Mouse (Mus musculus) heart, adult 2 months (tissue): ENCODE measurements around the gene 1700029H14Rik. TPM values are rescaled to one million over a fixed set of nuclear protein-coding genes. Genes with fewer than 3 reads are reported as not detected.

Experiments used
- DNase-seq, 2 experiments: peaks; one replicate each; pipeline ENCODE4 v3.0.0; 2021
- H3K27ac ChIP-seq: fragments of 200-600 bp; 2 replicates; pipeline ENCODE4 v1.8.1; 2022
- H3K27me3 ChIP-seq: fragments of 200-500 bp; 2 replicates; pipeline ENCODE4 v1.6.1; 2012; ENCODE audit warnings: mild to moderate bottlenecking, low read length, inconsistent platforms, mixed read lengths; ENCODE audit not compliant: control insufficient read depth, insufficient read depth
- H3K36me3 ChIP-seq: fragments of 200-500 bp; 2 replicates; pipeline ENCODE4 v1.6.1; 2012; ENCODE audit warnings: low read length, inconsistent platforms; ENCODE audit not compliant: control insufficient read depth, insufficient read depth
- H3K4me1 ChIP-seq: fragments of 200-500 bp; 2 replicates; pipeline ENCODE4 v1.6.1; 2011; ENCODE audit warnings: low read length; ENCODE audit not compliant: control insufficient read depth, insufficient read depth
- H3K4me3 ChIP-seq: fragments of 200-600 bp; 2 replicates; pipeline ENCODE4 v1.8.1; 2022
- H3K79me2 ChIP-seq: fragments of 200-500 bp; replicated peaks from 2 replicates; pipeline ENCODE4 v1.6.1; 2012; ENCODE audit warnings: mild to moderate bottlenecking, inconsistent platforms, low read length, moderate library complexity, mixed read lengths; ENCODE audit not compliant: control insufficient read depth, insufficient read depth
- H3K9ac ChIP-seq: fragments of 200-500 bp; 2 replicates; pipeline ENCODE4 v1.6.1; 2012; ENCODE audit warnings: low read depth, mild to moderate bottlenecking, control low read depth, inconsistent platforms, low read length, mixed read lengths
- CTCF ChIP-seq: fragments of 200-600 bp; IDR thresholded peaks from 2 replicates; pipeline ENCODE4 v1.8.1; 2022; ENCODE audit warnings: antibody characterized with exemption, mild to moderate bottlenecking, moderate library complexity
- EP300 ChIP-seq: fragments of 200-500 bp; IDR thresholded peaks from 2 replicates; pipeline ENCODE4 v1.6.1; 2011; ENCODE audit warnings: low read depth, low read length, control low read depth; ENCODE audit not compliant: insufficient read depth
- POLR2A ChIP-seq: fragments of 200-500 bp; IDR thresholded peaks from 2 replicates; pipeline ENCODE4 v1.6.1; 2011; ENCODE audit warnings: mild to moderate bottlenecking, low read depth, low read length, control low read depth; ENCODE audit not compliant: insufficient read depth
- WGBS: fragments of 180-500 bp; shearing (Covaris S2); methylation state at CpG from one replicate; pipeline ENCODE4 v1.1.7; 2018; 5-methylcytosine and 5-hydroxymethylcytosine counted together
- intact Hi-C: fragments of 180-260 bp; cut with DNase I; formaldehyde crosslinking; loops from one replicate; pipeline ENCODE4 v1.15.1; 2025
- polyA plus RNA-seq: library from polyadenylated mRNA; depleted of rRNA; stranded (reverse); fragments of >200 nt; gene quantifications from 2 replicates; pipeline ENCODE4 v1.2.3, GENCODE M21; 2012
- total RNA-seq, 2 experiments: library from RNA; stranded (reverse); gene quantifications; 2 replicates each; pipeline ENCODE4 v1.2.3; 2021

1700029H14Rik gene
- total and polyA plus RNA-seq, 3 experiments = 0.45 TPM; not detected in 2

DNA sequence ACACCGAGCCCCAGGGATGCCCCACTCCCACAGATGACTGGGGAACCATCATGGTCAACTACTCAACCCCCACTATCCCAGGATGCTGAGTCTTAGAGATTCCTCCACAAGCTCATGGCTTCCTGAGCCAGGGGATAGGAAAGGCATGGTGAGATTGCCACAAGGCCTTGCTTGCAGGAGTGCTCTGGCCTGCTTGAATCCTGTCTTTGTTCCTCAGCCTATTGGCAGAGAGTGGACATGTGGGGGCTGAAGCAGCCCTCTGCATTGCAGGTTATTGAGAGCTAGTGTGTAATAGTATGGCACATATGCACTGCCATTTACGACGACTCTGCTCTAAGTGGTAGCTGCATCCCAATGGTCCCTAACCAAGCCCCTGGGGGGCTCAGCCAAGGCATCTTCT is 31.9 kb downstream of the 1700029H14Rik start:
- Histone ChIP-seq H3K79me2 (no peaks in the 10 kb centered on the region), H3K4me1 (peaks cover 24% of the 10 kb centered on the region), H3K36me3 (0 out of 2 replicates have a peak, but pooled peaks cover 2% of the 10 kb centered on the region), H3K9ac (no peak overlapping the region), H3K27me3 (no peaks in the 10 kb centered on the region), H3K4me3 (no peak overlapping the region), H3K27ac (peak overlapping the region; percentile 72)
- no peak for DNase-seq
- WGBS = 49% methylated on average over 3 of the region's 3 CpGs
- TF ChIP-seq POLR2A = no peak
- intact Hi-C loops = loop anchor here (1.0 kb wide), 1 partner anchor 40 kb away; no protein-coding TSS in a partner anchor

DNA sequence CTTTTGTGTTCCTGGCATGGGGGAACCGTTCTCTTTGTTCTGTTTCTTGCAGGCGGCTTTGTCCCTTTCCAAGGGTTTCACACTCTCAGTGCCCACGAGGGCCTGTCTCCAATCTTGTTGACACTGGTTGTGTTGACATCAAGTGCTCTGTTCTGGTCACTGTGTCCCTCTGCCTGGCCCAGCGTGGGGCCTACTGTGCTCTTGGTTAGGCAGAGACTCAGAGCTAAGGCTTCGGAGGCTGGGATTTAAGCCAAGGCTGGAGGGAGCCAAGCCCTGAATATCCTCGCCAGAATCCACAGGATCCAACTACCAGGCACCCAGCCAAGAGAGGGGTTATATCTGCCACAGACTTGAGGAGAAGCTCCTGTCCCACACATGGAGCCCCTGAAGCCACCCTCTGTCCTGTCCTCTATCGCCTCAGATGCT is 32.4 kb downstream of the 1700029H14Rik start:
- Histone ChIP-seq H3K9ac (no peak overlapping the region), H3K4me3 (no peak overlapping the region), H3K27ac (peak overlapping the region; percentile 72), H3K4me1 (peaks cover 24% of the 10 kb centered on the region), H3K27me3 (no peaks in the 10 kb centered on the region), H3K79me2 (no peaks in the 10 kb centered on the region), H3K36me3 (0 out of 2 replicates have a peak, but pooled peaks cover 2% of the 10 kb centered on the region)
- peak; percentile 84 to 90 for DNase-seq
- WGBS = 9% methylated on average over 7 of the region's 7 CpGs
- no peak for TF ChIP-seq CTCF
- TF ChIP-seq EP300 = peak; percentile 86
- TF ChIP-seq POLR2A = no peak; the same call in 1 of the 2 replicates
- intact Hi-C loops = loop anchor here (1.0 kb wide), 2 partner anchors 37 to 40 kb away; no protein-coding TSS in a partner anchor

DNA sequence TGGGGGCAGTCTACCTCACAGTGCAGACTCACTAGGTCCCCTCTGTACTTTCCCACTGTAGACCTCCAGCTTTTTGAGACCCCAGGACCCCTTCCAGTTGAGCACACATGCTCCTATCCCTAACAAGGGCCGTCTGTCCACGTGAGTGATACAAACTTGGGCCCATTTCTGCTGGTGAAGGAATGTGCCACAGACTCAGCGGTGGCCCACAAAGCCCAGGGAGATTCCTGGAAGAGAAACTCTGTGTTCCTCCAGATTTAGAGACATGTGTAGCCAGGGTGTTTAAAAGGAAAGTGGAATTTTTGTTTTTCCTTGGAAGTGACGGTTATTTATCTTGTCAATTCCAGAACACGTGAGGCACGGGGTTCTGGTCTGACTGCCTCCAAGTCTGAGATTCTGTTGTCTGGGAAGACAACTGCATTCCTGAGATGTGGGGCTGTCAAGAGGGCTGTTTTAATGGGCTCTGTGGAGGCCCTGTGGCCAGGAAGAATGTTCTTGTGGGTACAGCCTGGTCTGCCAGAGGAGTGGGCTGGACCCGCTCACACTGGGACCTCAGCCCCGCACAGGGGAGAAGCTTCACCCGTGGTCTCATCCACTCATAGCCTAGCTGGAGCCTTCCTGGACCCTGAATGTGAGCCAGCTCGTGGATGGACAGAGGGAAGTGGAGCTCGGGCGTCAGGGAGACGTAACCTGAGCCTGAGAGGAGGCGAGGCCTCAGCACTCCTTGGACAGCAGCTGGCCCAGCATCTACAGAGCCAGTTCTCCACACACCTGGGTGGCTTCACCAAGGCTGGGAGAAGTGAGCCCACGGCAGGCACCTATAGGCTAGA is 33.0 kb downstream of the 1700029H14Rik start:
- peaks cover 24% of the 10 kb centered on the region for H3K4me1 ChIP-seq
- no peaks in the 10 kb centered on the region for H3K27me3 ChIP-seq
- H3K4me3 ChIP-seq = no peak overlapping the region
- H3K27ac ChIP-seq = peak overlapping the region; percentile 72
- H3K9ac ChIP-seq = peak overlapping the region; percentile 4; the same call in 1 of the 2 replicates
- H3K36me3 ChIP-seq = 0 out of 2 replicates have a peak, but pooled peaks cover 2% of the 10 kb centered on the region
- DNase-seq = no peak
- 59% methylated on average over 15 of the region's 15 CpGs for WGBS
- TF ChIP-seq POLR2A (no peak), EP300 (no peak), CTCF (no peak)
- intact Hi-C loops = loop anchor here (1.0 kb wide), 1 partner anchor 36 kb away; no protein-coding TSS in a partner anchor
- H3K79me2 ChIP-seq = no peaks in the 10 kb centered on the region

DNA sequence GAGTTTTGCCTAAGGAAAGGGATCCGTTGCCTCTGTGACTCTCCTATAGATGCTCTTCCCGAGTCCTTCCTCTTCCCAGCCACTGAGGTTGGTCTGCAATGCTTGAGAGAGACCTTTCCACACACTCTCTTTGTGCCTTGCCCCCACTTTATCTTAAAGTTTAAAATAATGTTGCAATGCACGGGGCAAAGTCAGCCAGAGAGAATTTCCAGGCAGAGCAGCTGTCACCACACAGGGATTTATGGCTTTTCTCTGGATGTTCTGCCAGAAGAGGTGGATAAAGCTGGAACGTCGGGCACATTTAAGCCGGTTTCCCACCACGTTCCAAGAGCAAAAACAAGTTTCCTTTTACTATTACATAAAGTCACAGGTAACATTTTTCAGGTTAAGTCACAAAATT is 40.9 kb downstream of the 1700029H14Rik start:
- WGBS = 44% methylated on average over 7 of the region's 7 CpGs
- H3K4me1 ChIP-seq = peaks cover 6% of the 10 kb centered on the region

DNA sequence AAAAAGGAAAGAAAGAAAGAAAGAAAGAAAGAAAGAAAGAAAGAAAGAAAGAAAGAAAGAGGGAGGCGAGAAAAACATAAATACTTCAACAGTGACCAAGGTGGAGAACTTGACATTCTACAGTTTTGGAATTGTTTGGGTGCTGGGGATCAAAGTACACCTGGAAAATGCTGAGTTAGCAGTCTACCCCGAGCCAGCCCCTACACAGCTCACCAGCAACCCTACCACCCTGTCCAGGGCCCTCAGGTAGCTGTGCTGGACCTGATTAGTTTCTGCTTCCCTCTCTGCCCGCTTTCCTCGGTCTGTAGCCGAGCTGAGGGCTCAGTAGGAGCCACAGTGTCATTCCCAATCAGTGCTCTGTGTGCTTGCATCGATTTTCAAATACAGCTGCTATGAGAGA is 41.9 kb downstream of the 1700029H14Rik start:
- 70% methylated on average over 6 of the region's 6 CpGs for WGBS
- intact Hi-C loops = no loop called here
- Histone ChIP-seq H3K4me3 (no peak overlapping the region), H3K27ac (no peak overlapping the region), H3K9ac (no peak overlapping the region), H3K36me3 (no peaks in the 10 kb centered on the region), H3K27me3 (no peaks in the 10 kb centered on the region), H3K4me1 (peaks cover 9% of the 10 kb centered on the region), H3K79me2 (no peaks in the 10 kb centered on the region)
- no peak for DNase-seq
- no peak for TF ChIP-seq EP300
- no peak for TF ChIP-seq POLR2A
- no peak for TF ChIP-seq CTCF

More for the DNA sequence above, 40.9 kb downstream of the 1700029H14Rik start:
- DNase-seq = no peak
- no peaks in the 10 kb centered on the region for H3K79me2 ChIP-seq
- H3K27ac ChIP-seq = no peak overlapping the region
- no peak overlapping the region for H3K4me3 ChIP-seq
- H3K36me3 ChIP-seq = no peaks in the 10 kb centered on the region
- TF ChIP-seq POLR2A (no peak), CTCF (no peak), EP300 (no peak)
- H3K9ac ChIP-seq = no peak overlapping the region
- intact Hi-C loops = no loop called here
- H3K27me3 ChIP-seq = no peaks in the 10 kb centered on the region

DNA sequence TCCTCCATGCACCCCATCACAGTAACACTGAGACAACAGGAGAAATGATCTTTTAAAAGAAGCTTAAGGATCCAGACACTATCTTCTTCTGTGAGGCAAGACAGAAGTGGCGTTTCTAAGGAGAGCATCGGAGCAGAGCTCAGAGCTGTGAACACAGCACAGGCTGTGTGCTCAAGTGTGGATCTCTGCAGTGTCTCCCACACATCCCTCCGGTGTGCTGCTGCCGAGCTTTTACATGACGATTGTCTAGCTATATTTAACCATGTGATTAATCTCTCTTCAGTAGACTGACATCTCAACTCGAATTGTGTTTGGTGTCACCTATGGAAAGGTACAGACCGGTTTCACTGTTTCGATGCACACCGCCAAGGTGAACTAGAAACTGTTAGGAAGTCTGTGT is 42.8 kb downstream of the 1700029H14Rik start:
- 44% methylated on average over 9 of the region's 9 CpGs for WGBS
- no peak for DNase-seq
- Histone ChIP-seq H3K27me3 (no peaks in the 10 kb centered on the region), H3K9ac (no peak overlapping the region), H3K36me3 (no peaks in the 10 kb centered on the region), H3K27ac (no peak overlapping the region), H3K79me2 (no peaks in the 10 kb centered on the region), H3K4me1 (peaks cover 9% of the 10 kb centered on the region), H3K4me3 (no peak overlapping the region)
- no peak for TF ChIP-seq CTCF
- TF ChIP-seq POLR2A = no peak
- no peak for TF ChIP-seq EP300
- intact Hi-C loops = no loop called here
